Mouse (Mus musculus) lung, embryonic 14.5 days (tissue): ENCODE results near the gene Cenpu. TPM values are rescaled to one million over a fixed set of nuclear protein-coding genes. Genes with fewer than 3 reads are reported as not detected.
A peak's percentile ranks its signal among the peaks of the same experiment; 100 is the strongest.

ENCODE experiments used
- ATAC-seq: fragments of 200-750 bp; cut with Nextera tagmentation; 2 replicates; pipeline ENCODE4 v1.8.0; 2017; ENCODE audit warnings: mild to moderate bottlenecking, moderate TSS enrichment, moderate library complexity; ENCODE audit not compliant: insufficient read depth
- DNase-seq: peaks from one replicate; pipeline ENCODE4 v3.0.0-alpha.2; 2015
- H3K27ac ChIP-seq: fragments of 300-500 bp; sonication (generic); 2 replicates; pipeline ENCODE4 v1.5.1; 2014; ENCODE audit warnings: low read depth, mild to moderate bottlenecking, moderate library complexity
- H3K27me3 ChIP-seq: fragments of 300-500 bp; sonication (generic); 2 replicates; pipeline ENCODE4 v1.6.1; 2014; ENCODE audit warnings: low read length, control low read depth; ENCODE audit not compliant: insufficient read depth
- H3K36me3 ChIP-seq: fragments of 300-500 bp; sonication (generic); 2 replicates; pipeline ENCODE4 v1.6.1; 2014; ENCODE audit warnings: control low read depth; ENCODE audit not compliant: insufficient read depth
- H3K4me1 ChIP-seq: fragments of 300-500 bp; sonication (generic); 2 replicates; pipeline ENCODE4 v1.6.1; 2014; ENCODE audit warnings: antibody characterized with exemption, control low read depth; ENCODE audit not compliant: insufficient read depth
- H3K4me2 ChIP-seq: fragments of 300-500 bp; sonication (generic); 2 replicates; pipeline ENCODE4 v1.6.1; 2014; ENCODE audit warnings: mild to moderate bottlenecking
- H3K4me3 ChIP-seq: fragments of 300-500 bp; sonication (generic); 2 replicates; pipeline ENCODE4 v1.5.1; 2014; ENCODE audit warnings: low read depth, low read length
- H3K9ac ChIP-seq: fragments of 300-500 bp; sonication (generic); 2 replicates; pipeline ENCODE4 v1.6.1; 2014
- H3K9me3 ChIP-seq: fragments of 300-500 bp; sonication (generic); 2 replicates; pipeline ENCODE4 v1.6.1; 2016; ENCODE audit warnings: low read depth, low read length, control low read depth
- CTCF ChIP-seq: IDR thresholded peaks from 2 replicates; pipeline ENCODE4 v1.5.1; 2016; ENCODE audit warnings: antibody characterized with exemption, low read depth
- WGBS: fragments of 180-500 bp; shearing (Covaris S2); extraction: QIAGEN DNeasy Blood & Tissue Kit; methylation state at CpG from one replicate; pipeline ENCODE4 v1.1.7; 2014; 5-methylcytosine and 5-hydroxymethylcytosine counted together
- polyA plus RNA-seq: library from polyadenylated mRNA; unstranded; fragments of >200 nt; fragmentation: Nextera tagmentation; extraction: Ambion mirVana; gene quantifications from 2 replicates; pipeline ENCODE4 v1.2.1, GENCODE M21; 2014

Gene Cenpu
- 24.5 and 25.6 TPM in 2 replicates for polyA plus RNA-seq

- Histone ChIP-seq H3K4me1 (peaks cover 4% of the 10 kb centered on the region; the same call in 1 of the 2 replicates), H3K9ac (peak within 1 kb of the TSS; percentile 64), H3K4me2 (peak within 1 kb of the TSS; percentile 83), H3K4me3 (peak within 1 kb of the TSS; percentile 68), H3K27me3 (no peaks in the 10 kb centered on the region), H3K9me3 (no peaks in the 10 kb centered on the region), H3K36me3 (peaks cover 13% of the 10 kb centered on the region), H3K27ac (peak within 1 kb of the TSS; percentile 80)
- DNase-seq, result peak; percentile 100
- under 1% methylated on average over 50 of the region's 50 CpGs for WGBS
- peak; percentile 98 for ATAC-seq
- no peak for TF ChIP-seq CTCF
Measured at GRCm38 (mm10) chr8:46551615-46552440, at the start of gene Cenpu. Gene Cenpu, plus strand, starts transcription at chr8:46552028.

- DNase-seq, result peak; percentile 55
- no peak for TF ChIP-seq CTCF
- Histone ChIP-seq H3K27me3 (no peaks in the 10 kb centered on the region), H3K27ac (no peak overlapping the region), H3K4me3 (peak overlapping the region; percentile 29), H3K9ac (peak overlapping the region; percentile 15; the same call in 1 of the 2 replicates), H3K9me3 (no peaks in the 10 kb centered on the region), H3K4me2 (peak overlapping the region; percentile 63), H3K36me3 (no peaks in the 10 kb centered on the region), H3K4me1 (peaks cover 10% of the 10 kb centered on the region; the same call in 1 of the 2 replicates)
- peak; percentile 35; the same call in 1 of the 2 replicates for ATAC-seq
- 11% methylated on average over 19 of the region's 19 CpGs for whole genome bisulfite sequencing
Measured at GRCm38 (mm10) chr8:46502333-46503071, 49.3 kb upstream of the Cenpu start.

GRCm38 (mm10) chr8:46503072-46503695 is 48.6 kb upstream of the Cenpu start:
- TF ChIP-seq CTCF, result no peak
- H3K27me3 ChIP-seq, result no peaks in the 10 kb centered on the region
- ATAC-seq, result peak; percentile 32; the same call in 1 of the 2 replicates
- peaks cover 10% of the 10 kb centered on the region; the same call in 1 of the 2 replicates for H3K4me1 ChIP-seq
- peak; percentile 54 for DNase-seq
- WGBS, result 58% methylated on average over 11 of the region's 12 CpGs
- H3K9ac ChIP-seq, result 0 out of 2 replicates have a peak overlapping the region, but pooled peaks have one; percentile 15
- H3K4me2 ChIP-seq, result peak overlapping the region; percentile 63
- H3K27ac ChIP-seq, result no peak overlapping the region
- H3K4me3 ChIP-seq, result peak overlapping the region; percentile 29
- no peaks in the 10 kb centered on the region for H3K36me3 ChIP-seq
- no peaks in the 10 kb centered on the region for H3K9me3 ChIP-seq

GRCm38 (mm10) chr8:46504196-46504595 is 47.6 kb upstream of the Cenpu start:
- DNase-seq (no peak), ATAC-seq (no peak)
- Histone ChIP-seq H3K4me2 (no peak overlapping the region), H3K4me3 (no peak overlapping the region), H3K27ac (no peak overlapping the region), H3K36me3 (no peaks in the 10 kb centered on the region), H3K9me3 (no peaks in the 10 kb centered on the region), H3K4me1 (peaks cover 10% of the 10 kb centered on the region; the same call in 1 of the 2 replicates), H3K27me3 (no peaks in the 10 kb centered on the region), H3K9ac (no peak overlapping the region)
- no peak for TF ChIP-seq CTCF
- 64% methylated on average over 3 of the region's 3 CpGs for WGBS

GRCm38 (mm10) chr8:46508488-46509395 is 43.1 kb upstream of the Cenpu start:
- Histone ChIP-seq H3K36me3 (no peaks in the 10 kb centered on the region), H3K4me1 (0 out of 2 replicates have a peak, but pooled peaks cover 3% of the 10 kb centered on the region), H3K9me3 (no peaks in the 10 kb centered on the region), H3K9ac (no peak overlapping the region), H3K4me3 (no peak overlapping the region), H3K4me2 (no peak overlapping the region), H3K27me3 (no peaks in the 10 kb centered on the region), H3K27ac (no peak overlapping the region)
- WGBS, result 75% methylated on average over 14 of the region's 14 CpGs
- no peak for ATAC-seq
- no peak for TF ChIP-seq CTCF
- no peak for DNase-seq

DNA sequence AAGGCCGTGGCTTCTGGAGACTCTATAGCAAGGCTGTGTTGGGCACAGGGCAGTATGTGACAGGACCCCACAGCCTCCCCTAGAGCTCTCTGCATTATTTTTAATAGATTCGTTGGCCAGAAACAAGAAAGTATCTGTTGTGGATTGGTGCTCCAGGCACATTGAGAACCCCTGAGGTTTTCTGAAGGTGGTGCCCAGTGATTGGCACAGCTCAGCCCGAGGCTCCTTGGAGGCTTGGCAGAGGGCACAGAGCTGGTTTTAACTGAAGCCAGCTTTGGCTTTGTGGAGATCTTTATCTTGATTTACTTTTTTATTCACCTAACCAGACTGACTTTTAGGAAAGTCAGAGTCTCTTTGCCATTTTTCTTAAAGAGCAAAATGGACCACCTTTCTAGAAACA is 42.4 kb upstream of the Cenpu start:
- H3K36me3 ChIP-seq, result no peaks in the 10 kb centered on the region
- ATAC-seq, result no peak
- H3K9me3 ChIP-seq, result no peaks in the 10 kb centered on the region
- H3K4me1 ChIP-seq, result 0 out of 2 replicates have a peak, but pooled peaks cover 2% of the 10 kb centered on the region
- H3K4me3 ChIP-seq, result no peak overlapping the region
- H3K27me3 ChIP-seq, result no peaks in the 10 kb centered on the region
- H3K4me2 ChIP-seq, result no peak overlapping the region
- WGBS, result 91% methylated on average over 3 of the region's 3 CpGs
- no peak for TF ChIP-seq CTCF
- no peak for DNase-seq
- H3K9ac ChIP-seq, result no peak overlapping the region
- no peak overlapping the region for H3K27ac ChIP-seq
